Mouse (Mus musculus): ENCODE data around the gene Piwil1. TPM values are rescaled to one million over a fixed set of nuclear protein-coding genes. Genes with fewer than 3 reads are reported as not detected.
"Not testable (repeated sequence)": the region's sequence is repeated elsewhere in the genome, so short reads cannot be mapped to it uniquely, and the experiment has no call there.

The Piwil1 gene
- polyA plus RNA-seq, 1 experiment from 2014 or later = not detected

- Histone ChIP-seq H3K27ac (ENCODE audit: low read depth, low read length) (no peak overlapping the region), H3K4me1 (replicated peaks; ENCODE audit: control insufficient read depth, insufficient read depth, low read length) (no peaks in the 10 kb centered on the region), H3K4me3 (ENCODE audit: low read depth, low read length) (no peak overlapping the region), H3K4me2 (replicated peaks; ENCODE audit: low read depth) (no peak overlapping the region), H3K36me3 (ENCODE audit: control insufficient read depth, insufficient read depth) (no peaks in the 10 kb centered on the region), H3K27me3 (replicated peaks; ENCODE audit: control insufficient read depth, insufficient read depth, low read length) (no peaks in the 10 kb centered on the region), H3K9ac (ENCODE audit: low read depth, low read length) (no peak overlapping the region), H3K9me3 (ENCODE audit: control insufficient read depth) (no peaks in the 10 kb centered on the region)
- WGBS = 75% methylated on average over 16 of the region's 16 CpGs
- no peak for ATAC-seq
- TF ChIP-seq CTCF (IDR thresholded peaks at IDR 0.05; ENCODE audit: low read depth) = no peak
These were observed 12.8 kb downstream of the Piwil1 start for GRCm38 (mm10) chr5:128715171-128715570.

- not testable (repeated sequence) for H3K27ac ChIP-seq (ENCODE audit: low read depth, low read length)
These were observed 18.1 kb downstream of the Piwil1 start for GRCm38 (mm10) chr5:128720461-128720860.

GRCm38 (mm10) chr5:128729341-128729740 is 27.0 kb downstream of the Piwil1 start:
- 70% methylated on average over 5 of the region's 5 CpGs for WGBS
- no peaks in the 10 kb centered on the region for H3K36me3 ChIP-seq (ENCODE audit: control insufficient read depth, insufficient read depth)
- no peaks in the 10 kb centered on the region for H3K27me3 ChIP-seq (replicated peaks; ENCODE audit: control insufficient read depth, insufficient read depth, low read length)
- TF ChIP-seq CTCF (IDR thresholded peaks at IDR 0.05; ENCODE audit: low read depth) = peak; percentile 55
- H3K27ac ChIP-seq (ENCODE audit: low read depth, low read length) = no peak overlapping the region
- H3K4me3 ChIP-seq (ENCODE audit: low read depth, low read length) = no peak overlapping the region
- H3K4me1 ChIP-seq (replicated peaks; ENCODE audit: control insufficient read depth, insufficient read depth, low read length) = no peaks in the 10 kb centered on the region
- no peak overlapping the region for H3K9ac ChIP-seq (ENCODE audit: low read depth, low read length)
- ATAC-seq = no peak
- no peak overlapping the region for H3K4me2 ChIP-seq (replicated peaks; ENCODE audit: low read depth)
- H3K9me3 ChIP-seq (ENCODE audit: control insufficient read depth) = no peaks in the 10 kb centered on the region

More at GRCm38 (mm10) chr5:128720461-128720860, 18.1 kb downstream of the Piwil1 start:
- H3K27me3 ChIP-seq (replicated peaks; ENCODE audit: control insufficient read depth, insufficient read depth, low read length); ATAC-seq; H3K4me1 ChIP-seq (replicated peaks; ENCODE audit: control insufficient read depth, insufficient read depth, low read length); H3K9ac ChIP-seq (ENCODE audit: low read depth, low read length); H3K4me3 ChIP-seq (ENCODE audit: low read depth, low read length); H3K36me3 ChIP-seq (ENCODE audit: control insufficient read depth, insufficient read depth); H3K9me3 ChIP-seq (ENCODE audit: control insufficient read depth); H3K4me2 ChIP-seq (replicated peaks; ENCODE audit: low read depth): not testable (repeated sequence)
- WGBS = 89% methylated on average over 11 of the region's 11 CpGs

- H3K27me3 ChIP-seq (replicated peaks; ENCODE audit: control insufficient read depth, insufficient read depth, low read length) = no peaks in the 10 kb centered on the region
- no peak for ATAC-seq
- H3K9ac ChIP-seq (ENCODE audit: low read depth, low read length) = no peak overlapping the region
- peak; percentile 74 for TF ChIP-seq CTCF (IDR thresholded peaks at IDR 0.05; ENCODE audit: low read depth)
- no peak overlapping the region for H3K27ac ChIP-seq (ENCODE audit: low read depth, low read length)
- no peaks in the 10 kb centered on the region for H3K9me3 ChIP-seq (ENCODE audit: control insufficient read depth)
- H3K4me3 ChIP-seq (ENCODE audit: low read depth, low read length) = no peak overlapping the region
- H3K4me2 ChIP-seq (replicated peaks; ENCODE audit: low read depth) = no peak overlapping the region
- 43% methylated on average over 5 of the region's 5 CpGs for WGBS
- no peaks in the 10 kb centered on the region for H3K36me3 ChIP-seq (ENCODE audit: control insufficient read depth, insufficient read depth)
- H3K4me1 ChIP-seq (replicated peaks; ENCODE audit: control insufficient read depth, insufficient read depth, low read length) = no peaks in the 10 kb centered on the region
These were observed 28.3 kb downstream of the Piwil1 start for GRCm38 (mm10) chr5:128730634-128731033.

GRCm38 (mm10) chr5:128732416-128733014 is 30.2 kb downstream of the Piwil1 start:
- H3K4me3 ChIP-seq (ENCODE audit: low read depth, low read length) = no peak overlapping the region
- no peak for ATAC-seq
- no peak overlapping the region for H3K27ac ChIP-seq (ENCODE audit: low read depth, low read length)
- H3K27me3 ChIP-seq (replicated peaks; ENCODE audit: control insufficient read depth, insufficient read depth, low read length) = no peaks in the 10 kb centered on the region
- H3K9ac ChIP-seq (ENCODE audit: low read depth, low read length) = no peak overlapping the region
- WGBS = 70% methylated on average over 11 of the region's 11 CpGs
- no peaks in the 10 kb centered on the region for H3K36me3 ChIP-seq (ENCODE audit: control insufficient read depth, insufficient read depth)
- H3K9me3 ChIP-seq (ENCODE audit: control insufficient read depth) = no peaks in the 10 kb centered on the region
- peak; percentile 46 for TF ChIP-seq CTCF (IDR thresholded peaks at IDR 0.05; ENCODE audit: low read depth)
- no peaks in the 10 kb centered on the region for H3K4me1 ChIP-seq (replicated peaks; ENCODE audit: control insufficient read depth, insufficient read depth, low read length)
- H3K4me2 ChIP-seq (replicated peaks; ENCODE audit: low read depth) = no peak overlapping the region

DNA sequence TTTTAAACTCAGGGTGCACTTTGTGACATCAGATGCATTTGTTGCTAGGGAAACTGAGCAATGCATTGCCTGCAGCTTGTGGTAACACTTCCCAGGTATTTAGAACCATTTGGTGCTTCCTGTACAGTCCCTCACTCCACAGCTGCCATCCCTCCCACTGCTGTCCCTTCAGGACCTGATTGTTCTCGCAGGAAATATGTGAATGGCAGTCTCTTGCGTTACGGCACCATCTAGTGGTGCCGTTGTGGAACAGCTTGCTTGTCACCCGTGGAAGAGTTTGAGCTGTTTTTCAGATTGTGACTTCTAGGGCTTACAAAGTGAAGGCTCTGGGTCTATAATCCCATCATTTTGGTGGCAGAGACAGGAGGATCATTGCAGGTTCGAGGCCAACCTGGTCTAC is 31.6 kb downstream of the Piwil1 start:
- ATAC-seq = no peak
- H3K27ac ChIP-seq (ENCODE audit: low read depth, low read length) = no peak overlapping the region
- no peaks in the 10 kb centered on the region for H3K36me3 ChIP-seq (ENCODE audit: control insufficient read depth, insufficient read depth)
- peak; percentile 92 for TF ChIP-seq CTCF (IDR thresholded peaks at IDR 0.05; ENCODE audit: low read depth)
- no peak overlapping the region for H3K4me2 ChIP-seq (replicated peaks; ENCODE audit: low read depth)
- H3K4me1 ChIP-seq (replicated peaks; ENCODE audit: control insufficient read depth, insufficient read depth, low read length) = no peaks in the 10 kb centered on the region
- H3K9me3 ChIP-seq (ENCODE audit: control insufficient read depth) = no peaks in the 10 kb centered on the region
- H3K27me3 ChIP-seq (replicated peaks; ENCODE audit: control insufficient read depth, insufficient read depth, low read length) = no peaks in the 10 kb centered on the region
- 5% methylated on average over 6 of the region's 6 CpGs for WGBS
- no peak overlapping the region for H3K9ac ChIP-seq (ENCODE audit: low read depth, low read length)
- H3K4me3 ChIP-seq (ENCODE audit: low read depth, low read length) = no peak overlapping the region

GRCm38 (mm10) chr5:128735921-128736320 is 33.6 kb downstream of the Piwil1 start:
- Histone ChIP-seq H3K36me3 (ENCODE audit: control insufficient read depth, insufficient read depth) (no peaks in the 10 kb centered on the region), H3K4me3 (ENCODE audit: low read depth, low read length) (no peak overlapping the region), H3K9me3 (ENCODE audit: control insufficient read depth) (no peaks in the 10 kb centered on the region), H3K27ac (ENCODE audit: low read depth, low read length) (no peak overlapping the region), H3K9ac (ENCODE audit: low read depth, low read length) (no peak overlapping the region), H3K4me2 (replicated peaks; ENCODE audit: low read depth) (no peak overlapping the region), H3K27me3 (replicated peaks; ENCODE audit: control insufficient read depth, insufficient read depth, low read length) (no peaks in the 10 kb centered on the region), H3K4me1 (replicated peaks; ENCODE audit: control insufficient read depth, insufficient read depth, low read length) (no peaks in the 10 kb centered on the region)
- ATAC-seq = no peak
- TF ChIP-seq CTCF (IDR thresholded peaks at IDR 0.05; ENCODE audit: low read depth) = no peak
- WGBS = 65% methylated on average over 22 of the region's 22 CpGs
